Mouse (Mus musculus) bone marrow, adult 2 months (tissue): Measurements from ENCODE around the gene Pik3r1.

ENCODE experiments used
- CTCF ChIP-seq: fragments of 200-500 bp; IDR thresholded peaks from 2 replicates; pipeline ENCODE4 v1.5.1; 2011; ENCODE audit warnings: low read length, control low read depth; ENCODE audit not compliant: control insufficient read depth, insufficient read depth
- POLR2A ChIP-seq: fragments of 200-500 bp; IDR thresholded peaks from 2 replicates; pipeline ENCODE4 v1.6.1; 2011; ENCODE audit warnings: low read depth, mild to moderate bottlenecking, control low read depth, low read length, borderline replicate concordance; ENCODE audit not compliant: control insufficient read depth

GRCm38 (mm10) chr13:101741530-101742309 is 26.3 kb downstream of the Pik3r1 start:
- TF ChIP-seq POLR2A (no peak), CTCF (no peak)
